Mouse (Mus musculus) embryonic fibroblast, embryonic 13.5 days (primary cell): ENCODE measurements around the gene Ankdd1b.

Source experiments
- CTCF ChIP-seq: IDR thresholded peaks from 2 replicates; pipeline ENCODE4 v1.5.1; 2011; ENCODE audit warnings: mild to moderate bottlenecking, control low read depth, low read length, moderate library complexity, borderline replicate concordance; ENCODE audit not compliant: insufficient read depth
- POLR2A ChIP-seq: IDR thresholded peaks from 2 replicates; pipeline ENCODE4 v1.6.1; 2011; ENCODE audit warnings: low read depth, mild to moderate bottlenecking, control low read depth, low read length, moderate library complexity

DNA sequence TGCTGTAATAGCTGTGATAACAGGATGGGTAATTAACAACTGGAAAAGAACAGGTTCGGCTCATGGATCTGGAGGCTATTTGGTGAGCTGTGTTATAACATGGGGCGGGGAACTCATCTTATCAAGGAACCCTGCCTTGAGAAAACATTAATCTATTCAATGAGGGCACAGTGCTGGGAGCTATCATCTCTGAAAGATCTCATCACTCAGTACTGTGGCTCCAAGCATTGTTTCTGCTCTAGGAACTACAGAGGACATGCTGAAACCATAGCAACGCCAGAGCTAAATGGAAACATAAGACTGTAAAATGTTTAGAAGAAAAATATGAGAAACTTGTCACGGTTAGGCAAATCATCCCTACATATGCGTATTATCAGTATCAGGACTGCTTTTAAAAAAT lies 13.0 kb downstream of the Ankdd1b start:
- TF ChIP-seq CTCF (no peak), POLR2A (no peak)
